Mouse (Mus musculus): ENCODE data around the gene Ap3s2. TPM values are rescaled to one million over a fixed set of nuclear protein-coding genes. Genes with fewer than 3 reads are reported as not detected.

The Ap3s2 gene
- total RNA-seq, 1 experiment = 11.0 TPM

DNA sequence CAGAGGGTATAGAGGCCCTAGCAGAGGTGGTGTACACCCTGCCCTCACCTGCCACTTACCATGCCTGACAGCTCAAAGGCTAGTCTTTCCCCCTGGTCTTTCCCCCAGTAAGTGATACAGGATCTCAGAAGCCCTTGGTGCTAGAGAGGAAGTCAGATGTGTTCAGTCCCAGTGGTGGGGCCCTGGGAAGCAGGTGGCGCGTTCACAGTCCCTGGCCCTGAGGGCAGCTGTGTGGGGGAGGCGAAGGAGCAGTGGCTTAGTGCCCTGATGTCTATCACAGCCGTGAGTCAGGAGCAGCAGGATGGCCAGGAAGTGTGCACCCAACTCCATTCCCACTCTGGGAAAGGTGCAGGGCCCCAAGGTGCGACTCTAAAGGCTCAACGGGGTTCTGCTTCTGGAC, 40.4 kb downstream of the Ap3s2 start:
- no peak for TF ChIP-seq HCFC1 (IDR thresholded peaks at IDR 0.05; ENCODE audit: borderline replicate concordance, insufficient read depth, low read length)
- TF ChIP-seq ZC3H11A (IDR thresholded peaks at IDR 0.05; ENCODE audit: borderline replicate concordance, low read depth, low read length) = no peak
- no peak for TF ChIP-seq ZNF384 (IDR thresholded peaks at IDR 0.05; ENCODE audit: low read depth, low read length)
- no peak for TF ChIP-seq MAFK (IDR thresholded peaks at IDR 0.05; ENCODE audit: insufficient read depth, low read depth, low read length)
- TF ChIP-seq CHD2 (IDR thresholded peaks at IDR 0.05; ENCODE audit: low read depth, low read length) = no peak
- in situ Hi-C loops (cut with MboI; ENCODE audit: low sequenced_read_pairs in 2 of 2, unreplicated experiment in 2 of 2) = no loop called here
- peaks cover 16% of the 10 kb centered on the region; the same call in 1 of the 2 replicates for H3K36me3 ChIP-seq (ENCODE audit: control insufficient read depth, insufficient read depth, low read length, poor library complexity, severe bottlenecking)

DNA sequence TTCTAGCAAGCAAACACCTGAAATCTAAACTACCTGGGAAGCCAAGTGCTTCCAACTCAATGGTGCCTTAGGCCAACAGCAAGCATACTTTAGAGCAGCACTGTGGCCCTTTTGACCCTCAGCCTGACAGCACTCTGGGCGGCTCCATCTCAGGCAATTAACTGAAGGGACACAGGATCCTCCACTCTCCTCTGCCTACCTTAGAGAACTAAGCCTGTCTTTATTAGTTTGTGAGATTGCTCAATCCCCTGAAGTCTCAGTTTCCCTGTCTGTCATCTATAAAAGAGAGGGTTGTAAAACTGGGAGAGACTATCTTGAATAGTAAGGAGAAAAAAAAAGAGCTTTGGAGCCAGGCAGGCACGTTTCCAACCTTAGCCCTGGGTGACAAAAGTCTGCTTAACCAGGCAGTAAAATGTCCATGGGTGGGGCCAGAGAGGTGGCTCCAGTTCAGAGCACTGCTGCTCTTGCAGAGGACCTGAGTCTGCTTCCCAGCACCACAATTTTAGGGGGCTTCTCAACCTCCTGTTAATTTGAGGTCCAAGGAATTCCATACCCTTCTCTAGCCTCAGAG, 41.9 kb downstream of the Ap3s2 start:
- TF ChIP-seq HCFC1 (IDR thresholded peaks at IDR 0.05; ENCODE audit: borderline replicate concordance, insufficient read depth, low read length) (no peak), ZNF384 (IDR thresholded peaks at IDR 0.05; ENCODE audit: low read depth, low read length) (no peak)
- in situ Hi-C loops (cut with MboI; ENCODE audit: low sequenced_read_pairs in 2 of 2, unreplicated experiment in 2 of 2) = no loop called here
- peaks cover 16% of the 10 kb centered on the region; the same call in 1 of the 2 replicates for H3K36me3 ChIP-seq (ENCODE audit: control insufficient read depth, insufficient read depth, low read length, poor library complexity, severe bottlenecking)

More for the DNA sequence above, 40.4 kb downstream of the Ap3s2 start:
- Histone ChIP-seq H3K4me1 (ENCODE audit: control insufficient read depth in 2 of 2, insufficient read depth in 2 of 2, low read length in 2 of 2, poor library complexity in 1 of 2) (no peaks in the 10 kb centered on the region; a peak in 2 of 4 replicates), H3K27ac (ENCODE audit: insufficient read depth, low read depth, low read length, poor library complexity, severe bottlenecking) (no peak overlapping the region), H3K9ac (ENCODE audit: insufficient read depth, low read depth, low read length, poor library complexity, severe bottlenecking) (no peak overlapping the region), H3K9me3 (ENCODE audit: control insufficient read depth, insufficient read depth, low read depth, low read length) (no peaks in the 10 kb centered on the region), H3K4me3 (ENCODE audit: insufficient read depth in 1 of 2, low read depth in 1 of 2, low read length in 2 of 2, poor library complexity in 1 of 2, severe bottlenecking in 1 of 2) (no peak overlapping the region)
- DNase-seq (ENCODE audit: low read depth, low spot score) = no peak

DNA sequence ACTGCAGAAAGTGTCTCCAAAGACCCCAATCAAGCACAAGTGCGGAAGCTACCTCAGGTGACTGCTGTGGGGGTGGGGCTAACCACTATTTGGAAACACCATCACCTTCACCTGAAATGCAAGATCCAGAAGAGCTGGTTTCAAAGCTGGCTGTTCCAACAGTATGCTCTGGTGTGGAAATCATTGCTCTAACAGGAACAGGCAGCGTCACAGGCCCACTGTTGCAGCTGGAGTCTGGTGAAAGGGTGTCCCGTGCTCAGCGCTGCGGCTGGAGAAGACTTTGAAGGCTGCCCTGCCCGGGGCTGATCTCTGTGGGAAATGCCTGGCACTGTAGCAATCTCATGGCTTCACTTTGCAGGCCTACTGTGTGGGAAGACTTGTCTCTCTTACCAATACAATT, 47.0 kb downstream of the Ap3s2 start:
- no peak for DNase-seq (ENCODE audit: low read depth, low spot score)
- in situ Hi-C loops (cut with MboI; ENCODE audit: low sequenced_read_pairs in 2 of 2, unreplicated experiment in 2 of 2) = no loop called here
- no peak for TF ChIP-seq HCFC1 (IDR thresholded peaks at IDR 0.05; ENCODE audit: borderline replicate concordance, insufficient read depth, low read length)
- no peak overlapping the region for H3K27ac ChIP-seq (ENCODE audit: insufficient read depth, low read depth, low read length, poor library complexity, severe bottlenecking)
- no peaks in the 10 kb centered on the region for H3K9me3 ChIP-seq (ENCODE audit: control insufficient read depth, insufficient read depth, low read depth, low read length)
- H3K4me3 ChIP-seq (ENCODE audit: insufficient read depth in 1 of 2, low read depth in 1 of 2, low read length in 2 of 2, poor library complexity in 1 of 2, severe bottlenecking in 1 of 2) = no peak overlapping the region
- H3K36me3 ChIP-seq (ENCODE audit: control insufficient read depth, insufficient read depth, low read length, poor library complexity, severe bottlenecking) = peaks cover 3% of the 10 kb centered on the region; the same call in 1 of the 2 replicates
- peaks cover 4 to 26% of the 10 kb centered on the region in 2 experiments; a peak in 2 of 4 replicates for H3K4me1 ChIP-seq (ENCODE audit: control insufficient read depth in 2 of 2, insufficient read depth in 2 of 2, low read length in 2 of 2, poor library complexity in 1 of 2)
- no peak overlapping the region for H3K9ac ChIP-seq (ENCODE audit: insufficient read depth, low read depth, low read length, poor library complexity, severe bottlenecking)

More for the DNA sequence above, 41.9 kb downstream of the Ap3s2 start:
- DNase-seq (ENCODE audit: low read depth, low spot score) = no peak
- no peaks in the 10 kb centered on the region; a peak in 2 of 4 replicates for H3K4me1 ChIP-seq (ENCODE audit: control insufficient read depth in 2 of 2, insufficient read depth in 2 of 2, low read length in 2 of 2, poor library complexity in 1 of 2)
- H3K4me3 ChIP-seq (ENCODE audit: insufficient read depth in 1 of 2, low read depth in 1 of 2, low read length in 2 of 2, poor library complexity in 1 of 2, severe bottlenecking in 1 of 2) = no peak overlapping the region
- no peaks in the 10 kb centered on the region for H3K9me3 ChIP-seq (ENCODE audit: control insufficient read depth, insufficient read depth, low read depth, low read length)
- H3K27ac ChIP-seq (ENCODE audit: insufficient read depth, low read depth, low read length, poor library complexity, severe bottlenecking) = no peak overlapping the region
- no peak overlapping the region for H3K9ac ChIP-seq (ENCODE audit: insufficient read depth, low read depth, low read length, poor library complexity, severe bottlenecking)

GRCm38 (mm10) chr7:79871797-79872345, 48.6 kb downstream of the Ap3s2 start:
- peaks cover 5 to 36% of the 10 kb centered on the region in 2 experiments; a peak in 3 of 4 replicates for H3K4me1 ChIP-seq (ENCODE audit: control insufficient read depth in 2 of 2, insufficient read depth in 2 of 2, low read length in 2 of 2, poor library complexity in 1 of 2)
- in situ Hi-C loops (cut with MboI; ENCODE audit: low sequenced_read_pairs in 2 of 2, unreplicated experiment in 2 of 2) = no loop called here
- DNase-seq (ENCODE audit: low read depth, low spot score) = no peak
- H3K9ac ChIP-seq (ENCODE audit: insufficient read depth, low read depth, low read length, poor library complexity, severe bottlenecking) = no peak overlapping the region
- H3K9me3 ChIP-seq (ENCODE audit: control insufficient read depth, insufficient read depth, low read depth, low read length) = no peaks in the 10 kb centered on the region
- H3K27ac ChIP-seq (ENCODE audit: insufficient read depth, low read depth, low read length, poor library complexity, severe bottlenecking) = no peak overlapping the region
- no peak for TF ChIP-seq ZC3H11A (IDR thresholded peaks at IDR 0.05; ENCODE audit: borderline replicate concordance, low read depth, low read length)
- H3K36me3 ChIP-seq (ENCODE audit: control insufficient read depth, insufficient read depth, low read length, poor library complexity, severe bottlenecking) = peaks cover 1% of the 10 kb centered on the region; the same call in 1 of the 2 replicates
- no peak overlapping the region for H3K4me3 ChIP-seq (ENCODE audit: insufficient read depth in 1 of 2, low read depth in 1 of 2, low read length in 2 of 2, poor library complexity in 1 of 2, severe bottlenecking in 1 of 2)

DNA sequence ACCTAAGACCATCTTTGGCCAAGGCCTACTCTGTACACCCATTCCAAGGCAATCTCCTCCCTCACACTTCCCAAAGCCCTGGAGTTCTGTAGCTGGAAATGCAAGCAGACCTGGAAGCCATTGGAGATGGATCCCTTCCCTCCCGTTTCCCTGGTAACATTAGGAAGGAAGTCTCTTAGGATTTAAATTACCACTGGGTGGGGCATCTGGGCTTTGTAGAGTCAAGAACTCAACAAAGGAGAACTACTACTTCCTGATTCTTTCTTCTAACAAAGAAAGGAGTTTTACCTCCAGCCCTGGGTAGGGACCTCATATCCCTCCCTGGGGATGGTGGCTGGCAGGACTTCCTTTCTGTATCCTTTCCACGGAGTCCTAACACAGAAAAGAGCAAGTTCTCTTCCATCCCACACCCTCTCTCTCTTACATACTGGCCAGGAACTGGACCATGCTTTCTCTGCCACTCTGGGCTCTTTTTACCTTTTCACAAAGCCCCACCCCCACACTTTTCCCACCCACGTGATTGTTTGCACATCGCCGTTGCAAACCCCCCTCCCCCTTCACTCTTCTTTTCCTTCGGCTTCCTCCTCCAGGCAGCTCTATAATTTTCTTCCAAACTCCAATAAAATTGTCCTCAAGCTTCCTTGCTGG, 51.3 kb downstream of the Ap3s2 start:
- TF ChIP-seq MAFK (IDR thresholded peaks at IDR 0.05; ENCODE audit: insufficient read depth, low read depth, low read length) (no peak), CHD2 (IDR thresholded peaks at IDR 0.05; ENCODE audit: low read depth, low read length) (0 out of 2 replicates have a peak, but pooled peaks have one; percentile 62)
- DNase-seq (ENCODE audit: low read depth, low spot score) = peak; percentile 75
- peak overlapping the region in 1 of 2 experiments; percentile 18; a peak in 2 of 4 replicates for H3K4me3 ChIP-seq (ENCODE audit: insufficient read depth in 1 of 2, low read depth in 1 of 2, low read length in 2 of 2, poor library complexity in 1 of 2, severe bottlenecking in 1 of 2)
- H3K4me1 ChIP-seq (ENCODE audit: control insufficient read depth in 2 of 2, insufficient read depth in 2 of 2, low read length in 2 of 2, poor library complexity in 1 of 2) = peaks cover 7 to 39% of the 10 kb centered on the region in 2 experiments; a peak in 3 of 4 replicates
- H3K36me3 ChIP-seq (ENCODE audit: control insufficient read depth, insufficient read depth, low read length, poor library complexity, severe bottlenecking) = no peaks in the 10 kb centered on the region
- no peaks in the 10 kb centered on the region for H3K9me3 ChIP-seq (ENCODE audit: control insufficient read depth, insufficient read depth, low read depth, low read length)
- in situ Hi-C loops (cut with MboI; ENCODE audit: low sequenced_read_pairs in 2 of 2, unreplicated experiment in 2 of 2) = no loop called here
- peak overlapping the region; percentile 64 for H3K9ac ChIP-seq (ENCODE audit: insufficient read depth, low read depth, low read length, poor library complexity, severe bottlenecking)
- peak overlapping the region; percentile 92 for H3K27ac ChIP-seq (ENCODE audit: insufficient read depth, low read depth, low read length, poor library complexity, severe bottlenecking)
